Mouse (Mus musculus) lung, adult 2 months (tissue): ENCODE measurements at regions not wholly inside any gene's neighbourhood (a gene's known extent, or its start where the extent isn't known, plus 50 kb on each side); places are given as distances from the start of the nearest gene placed in this dataset.

ENCODE experiments used
- DNase-seq: peaks from one replicate; pipeline ENCODE4 v3.0.0; 2022
- H3K4me1 ChIP-seq: fragments of 200-500 bp; 2 replicates; pipeline ENCODE4 v1.6.1; 2011; ENCODE audit warnings: low read length; ENCODE audit not compliant: control insufficient read depth, insufficient read depth
- H3K4me3 ChIP-seq: fragments of 200-500 bp; replicated peaks from 2 replicates; pipeline ENCODE3; 2011; ENCODE audit warnings: low read depth, mild to moderate bottlenecking, control low read depth, low read length; ENCODE audit errors: extremely low read depth
- CTCF ChIP-seq: fragments of 200-500 bp; IDR thresholded peaks from 2 replicates; pipeline ENCODE4 v1.5.1; 2011; ENCODE audit warnings: mild to moderate bottlenecking, low read length, control low read depth; ENCODE audit not compliant: insufficient read depth
- POLR2A ChIP-seq: fragments of 200-500 bp; IDR thresholded peaks from 2 replicates; pipeline ENCODE4 v1.6.1; 2011; ENCODE audit warnings: low read depth, mild to moderate bottlenecking, control low read depth, low read length, borderline replicate concordance; ENCODE audit errors: extremely low read depth
- WGBS: fragments of 180-500 bp; shearing (Covaris S2); methylation state at CpG from one replicate; pipeline ENCODE4 v1.1.7; 2018; 5-methylcytosine and 5-hydroxymethylcytosine counted together

DNA sequence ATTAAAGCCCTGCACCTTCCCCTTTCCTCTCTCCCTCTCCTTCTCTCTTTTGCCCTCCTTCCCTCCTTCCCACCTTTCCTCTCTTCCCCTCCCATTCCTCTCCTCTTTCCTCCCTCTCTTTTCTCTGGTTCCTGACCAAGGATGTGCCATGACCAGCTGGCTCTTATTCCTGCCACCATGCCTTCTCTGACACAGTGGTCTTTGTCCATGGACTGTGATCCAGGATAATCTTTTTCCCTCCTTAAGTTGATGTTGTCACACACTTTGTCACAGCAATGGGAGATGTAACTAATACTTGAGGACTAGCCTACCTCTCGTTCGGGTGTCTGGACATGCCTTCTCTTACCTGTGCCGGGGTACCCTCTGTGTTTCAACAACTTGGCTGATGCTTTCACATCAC is 86.4 kb downstream of the Anapc4 start:
- peaks cover 3% of the 10 kb centered on the region; the same call in 1 of the 2 replicates for H3K4me1 ChIP-seq
- 71% methylated on average over 3 of the region's 3 CpGs for WGBS
- no peak overlapping the region for H3K4me3 ChIP-seq
- DNase-seq: no peak
- no peak for TF ChIP-seq CTCF
- TF ChIP-seq POLR2A: no peak

DNA sequence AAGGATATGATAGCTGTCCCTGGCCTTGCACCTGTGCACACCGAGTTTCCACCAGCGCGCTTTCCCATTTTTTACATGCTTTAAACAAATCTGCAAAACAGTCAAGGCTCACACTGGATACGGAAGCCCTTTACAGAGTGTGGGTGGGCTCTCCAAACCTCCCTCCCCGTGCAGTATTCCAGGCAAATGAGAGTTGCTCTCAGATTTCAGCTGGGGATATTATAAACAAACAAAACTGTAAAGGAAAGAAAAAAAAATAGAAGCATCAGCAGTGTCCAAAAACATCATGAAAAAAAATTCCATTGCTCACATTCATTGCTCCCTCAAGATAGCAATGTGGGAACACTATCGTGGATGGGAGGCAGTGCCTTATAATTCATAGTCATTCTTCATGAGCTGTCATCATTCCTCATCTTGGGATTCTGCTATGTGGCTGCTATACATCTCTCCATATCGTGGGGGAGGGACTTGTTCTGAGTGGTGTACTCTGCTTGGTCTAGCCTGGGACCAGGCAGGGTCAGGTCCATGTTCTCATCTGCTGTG is 87.0 kb downstream of the Anapc4 start:
- Histone ChIP-seq H3K4me1 (peaks cover 3% of the 10 kb centered on the region; the same call in 1 of the 2 replicates), H3K4me3 (no peak overlapping the region)
- no peak for TF ChIP-seq POLR2A
- no peak for TF ChIP-seq CTCF
- 45% methylated on average over 7 of the region's 7 CpGs for WGBS
- no peak for DNase-seq

DNA sequence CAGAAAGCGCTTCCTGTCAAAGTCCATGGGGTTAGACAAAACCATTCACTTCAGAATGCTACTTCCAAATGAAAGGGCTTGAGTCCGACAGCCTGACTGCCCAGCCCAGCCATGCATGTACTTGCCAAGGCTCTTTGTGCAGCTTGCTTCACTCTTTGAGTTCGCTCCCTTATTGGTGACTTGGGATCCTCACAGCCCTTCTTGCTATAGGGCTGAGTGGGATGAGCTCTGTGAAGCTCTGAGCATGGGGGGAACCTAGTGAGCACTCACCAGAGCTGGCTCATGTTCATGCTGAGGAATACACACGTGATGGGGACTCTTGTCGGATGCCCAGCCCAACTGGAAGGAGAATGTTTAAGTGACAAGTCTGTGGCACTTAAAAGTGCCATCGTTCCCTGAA is 91.2 kb downstream of the Anapc4 start:
- WGBS: 72% methylated on average over 6 of the region's 6 CpGs
- TF ChIP-seq POLR2A (no peak), CTCF (no peak)
- DNase-seq: no peak
- Histone ChIP-seq H3K4me1 (no peaks in the 10 kb centered on the region), H3K4me3 (no peak overlapping the region)

DNA sequence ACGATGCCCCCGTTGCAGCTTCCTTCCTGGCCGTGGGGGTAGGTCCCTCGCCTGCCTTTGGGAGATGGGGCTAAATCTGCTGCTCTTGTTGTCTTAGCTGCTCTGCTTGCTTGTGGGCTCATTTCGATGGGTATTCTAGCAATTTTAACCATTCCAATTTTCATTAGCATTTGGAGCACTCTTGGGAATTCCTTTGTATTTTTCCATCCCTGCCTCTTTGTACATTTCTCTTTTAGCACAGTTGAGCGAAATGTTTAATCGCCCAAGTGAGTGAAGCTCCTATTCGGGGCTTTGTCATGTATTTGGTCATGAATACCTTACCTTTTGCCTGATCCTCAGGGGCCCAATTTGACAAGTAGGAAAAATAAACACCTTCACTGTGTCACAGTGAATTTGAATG is 95.9 kb downstream of the Anapc4 start:
- 67% methylated on average over 8 of the region's 8 CpGs for WGBS
- no peak for DNase-seq
- TF ChIP-seq CTCF: no peak
- no peak for TF ChIP-seq POLR2A
- H3K4me1 ChIP-seq: no peaks in the 10 kb centered on the region
- no peak overlapping the region for H3K4me3 ChIP-seq

DNA sequence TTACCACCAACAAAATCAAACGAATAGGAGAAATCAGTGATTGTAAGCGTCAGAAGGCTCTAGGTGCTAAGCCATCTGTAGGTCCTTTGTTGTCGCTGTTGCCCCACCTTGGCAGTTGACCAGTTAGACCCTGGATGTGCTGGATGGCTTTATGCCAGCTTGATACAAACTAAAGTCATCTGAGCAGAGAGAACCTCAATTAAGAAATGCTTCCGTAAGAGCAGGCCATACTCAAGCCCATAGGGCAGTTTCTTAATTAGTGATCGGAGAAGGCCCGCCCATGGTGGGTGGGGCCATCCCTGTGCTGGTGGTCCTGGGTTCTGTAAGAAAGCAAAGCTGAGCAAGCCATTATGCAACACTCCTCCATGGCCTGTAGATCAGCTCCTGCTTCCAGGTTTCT is 99.5 kb downstream of the Anapc4 start:
- DNase-seq: no peak
- Histone ChIP-seq H3K4me3 (no peak overlapping the region), H3K4me1 (no peaks in the 10 kb centered on the region)
- TF ChIP-seq CTCF (no peak), POLR2A (no peak)
- 77% methylated on average over 6 of the region's 6 CpGs for WGBS

DNA sequence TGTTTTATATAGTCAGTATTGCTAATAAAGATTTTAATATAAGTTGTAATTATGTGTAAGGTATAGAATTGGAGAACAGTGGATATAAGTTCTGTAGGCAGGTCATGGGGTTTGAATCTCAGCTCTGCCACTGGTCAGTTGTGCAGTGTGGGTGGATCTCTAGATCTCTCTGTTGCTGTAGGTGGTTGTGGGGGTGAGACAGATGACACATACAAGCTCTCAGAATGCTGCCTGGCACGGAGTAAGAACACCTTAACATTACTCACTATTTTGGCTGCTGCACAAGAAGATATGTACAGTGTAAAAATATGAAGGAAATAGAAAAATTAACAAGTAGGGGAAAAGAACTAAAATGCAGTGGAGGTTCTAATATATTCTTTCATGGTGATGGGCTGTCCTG is 100.3 kb upstream of the Slc34a2 start:
- H3K4me3 ChIP-seq: no peak overlapping the region
- TF ChIP-seq CTCF: no peak
- no peak for TF ChIP-seq POLR2A
- no peaks in the 10 kb centered on the region for H3K4me1 ChIP-seq
- 50% methylated on average over 1 of the region's 1 CpGs for WGBS
- DNase-seq: no peak

DNA sequence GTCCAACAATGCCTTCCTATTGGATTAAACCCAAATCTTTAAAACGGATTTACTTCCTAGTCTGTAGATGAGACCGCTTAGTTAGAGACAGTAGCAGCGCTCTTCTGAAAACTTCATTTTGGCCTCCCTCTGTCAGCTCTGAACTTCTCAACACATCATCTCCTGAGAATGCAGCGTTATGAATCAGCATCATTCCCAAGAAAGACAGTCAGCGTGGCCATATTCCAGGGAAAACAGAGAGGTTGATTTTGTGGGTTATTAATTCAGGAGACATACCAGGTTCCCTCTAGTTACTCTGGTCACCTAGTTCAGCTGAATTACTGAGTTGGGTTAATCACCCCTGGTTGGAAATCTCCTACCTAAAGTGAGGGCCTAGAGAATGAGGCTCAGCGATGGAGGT is 97.9 kb upstream of the Slc34a2 start:
- DNase-seq: no peak
- 85% methylated on average over 6 of the region's 6 CpGs for WGBS
- H3K4me3 ChIP-seq: no peak overlapping the region
- no peak for TF ChIP-seq CTCF
- no peak for TF ChIP-seq POLR2A
- H3K4me1 ChIP-seq: no peaks in the 10 kb centered on the region

DNA sequence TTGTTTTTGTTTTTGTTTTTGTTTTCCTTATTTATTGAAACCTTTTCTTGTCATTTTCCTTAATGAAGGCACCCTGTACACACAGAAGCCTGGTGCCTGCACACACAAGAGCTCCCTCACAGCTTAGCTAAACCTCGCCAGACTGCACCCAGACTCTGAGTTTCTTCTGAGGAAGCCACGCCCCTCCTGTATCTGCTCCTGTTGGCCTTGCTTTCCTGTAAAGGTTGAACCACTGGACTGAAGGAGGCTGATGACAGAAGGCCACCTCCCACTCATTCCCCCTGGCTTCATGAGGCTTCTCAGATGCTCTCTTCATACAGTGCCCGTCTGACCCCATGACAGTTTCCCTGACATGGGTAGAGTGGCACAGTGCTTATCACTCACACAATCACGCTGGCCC is 97.2 kb upstream of the Slc34a2 start:
- WGBS: 68% methylated on average over 4 of the region's 4 CpGs

DNA sequence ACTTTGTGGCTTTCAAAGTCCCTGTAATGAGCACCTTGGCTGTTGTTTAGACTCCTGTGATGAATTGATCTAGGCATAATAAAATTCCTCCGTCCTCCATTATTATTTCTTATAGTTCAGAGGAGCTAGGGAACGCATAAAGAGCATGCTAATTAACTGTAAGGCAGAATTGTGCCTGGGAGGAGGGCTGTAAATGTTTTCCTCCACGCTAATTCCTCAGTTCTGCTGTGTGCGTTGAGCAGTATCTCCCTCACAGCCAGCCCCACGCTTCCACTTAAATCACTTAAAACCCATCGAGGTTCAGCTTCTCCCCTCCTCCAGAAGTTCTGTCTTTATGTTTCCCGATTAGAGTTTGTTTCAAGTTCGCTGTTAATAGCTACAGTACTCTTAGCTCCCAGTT is 84.0 kb upstream of the Slc34a2 start:
- no peak for DNase-seq
- 64% methylated on average over 8 of the region's 8 CpGs for WGBS
- TF ChIP-seq CTCF (no peak), POLR2A (no peak)
- Histone ChIP-seq H3K4me1 (no peaks in the 10 kb centered on the region), H3K4me3 (no peak overlapping the region)

More for the DNA sequence above, 97.2 kb upstream of the Slc34a2 start:
- TF ChIP-seq POLR2A (no peak), CTCF (no peak)
- no peaks in the 10 kb centered on the region for H3K4me1 ChIP-seq
- no peak overlapping the region for H3K4me3 ChIP-seq
- no peak for DNase-seq

DNA sequence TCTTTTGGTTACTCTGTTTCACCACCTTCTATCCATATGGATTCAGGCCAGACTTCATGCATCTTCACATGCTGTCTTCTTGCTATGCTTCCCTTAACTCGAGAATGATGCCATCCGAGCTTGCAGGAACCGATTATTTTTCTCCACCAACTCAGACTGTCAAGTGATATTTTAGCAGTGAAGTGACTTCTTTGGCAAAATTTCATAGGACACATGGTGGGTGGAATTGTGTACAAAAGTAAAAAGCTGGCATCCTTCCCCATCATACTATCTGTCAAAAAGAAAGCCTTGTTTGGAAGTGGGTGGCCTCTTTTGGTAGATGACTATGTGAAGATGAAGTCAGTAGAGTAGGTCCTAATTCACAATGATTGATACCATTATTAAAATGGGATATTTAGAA is 83.2 kb upstream of the Slc34a2 start:
- TF ChIP-seq CTCF (no peak), POLR2A (no peak)
- no peaks in the 10 kb centered on the region for H3K4me1 ChIP-seq
- no peak overlapping the region for H3K4me3 ChIP-seq
- 67% methylated on average over 3 of the region's 3 CpGs for WGBS
- no peak for DNase-seq

DNA sequence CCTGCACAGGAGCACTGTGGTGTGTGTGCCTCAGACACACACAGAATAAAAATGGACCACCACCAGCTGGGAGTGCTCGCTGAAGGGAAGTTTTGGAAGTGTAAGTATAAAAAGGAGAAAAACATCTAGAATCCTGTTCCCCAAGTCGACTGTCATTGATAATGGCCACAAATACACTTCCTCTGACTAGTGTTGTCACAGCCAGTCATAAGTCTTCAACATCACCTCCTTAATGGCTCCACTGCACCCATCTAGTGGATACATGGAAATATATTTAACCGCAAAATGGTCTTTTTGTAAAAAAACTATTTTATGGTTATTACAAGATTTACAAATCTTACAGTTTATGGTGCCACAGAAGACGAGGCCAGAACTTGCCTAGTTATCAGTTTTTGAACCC is 73.7 kb upstream of the Slc34a2 start:
- no peak for DNase-seq
- H3K4me1 ChIP-seq: no peaks in the 10 kb centered on the region
- 55% methylated on average over 4 of the region's 4 CpGs for WGBS
- TF ChIP-seq POLR2A: no peak
- no peak for TF ChIP-seq CTCF
- H3K4me3 ChIP-seq: no peak overlapping the region
